Mouse (Mus musculus): ENCODE measurements at regions not wholly inside any gene's neighbourhood (a gene's known extent, or its start where the extent isn't known, plus 50 kb on each side); places are given as distances from the start of the nearest gene placed in this dataset.

GRCm38 (mm10) chr1:166735545-166735944 lies 53.9 kb upstream of the Fmo9 start:
- DNase-seq, result no peak

- peak; percentile 10 for DNase-seq
Observed at GRCm38 (mm10) chr1:166738029-166738428, 56.4 kb upstream of the Fmo9 start.

GRCm38 (mm10) chr1:166750236-166750635 lies 68.6 kb upstream of the Fmo9 start:
- no peak for DNase-seq

GRCm38 (mm10) chr1:166750777-166751176 lies 69.1 kb upstream of the Fmo9 start:
- DNase-seq, result no peak

GRCm38 (mm10) chr1:166751436-166751835 lies 69.8 kb upstream of the Fmo9 start:
- no peak for DNase-seq

DNA sequence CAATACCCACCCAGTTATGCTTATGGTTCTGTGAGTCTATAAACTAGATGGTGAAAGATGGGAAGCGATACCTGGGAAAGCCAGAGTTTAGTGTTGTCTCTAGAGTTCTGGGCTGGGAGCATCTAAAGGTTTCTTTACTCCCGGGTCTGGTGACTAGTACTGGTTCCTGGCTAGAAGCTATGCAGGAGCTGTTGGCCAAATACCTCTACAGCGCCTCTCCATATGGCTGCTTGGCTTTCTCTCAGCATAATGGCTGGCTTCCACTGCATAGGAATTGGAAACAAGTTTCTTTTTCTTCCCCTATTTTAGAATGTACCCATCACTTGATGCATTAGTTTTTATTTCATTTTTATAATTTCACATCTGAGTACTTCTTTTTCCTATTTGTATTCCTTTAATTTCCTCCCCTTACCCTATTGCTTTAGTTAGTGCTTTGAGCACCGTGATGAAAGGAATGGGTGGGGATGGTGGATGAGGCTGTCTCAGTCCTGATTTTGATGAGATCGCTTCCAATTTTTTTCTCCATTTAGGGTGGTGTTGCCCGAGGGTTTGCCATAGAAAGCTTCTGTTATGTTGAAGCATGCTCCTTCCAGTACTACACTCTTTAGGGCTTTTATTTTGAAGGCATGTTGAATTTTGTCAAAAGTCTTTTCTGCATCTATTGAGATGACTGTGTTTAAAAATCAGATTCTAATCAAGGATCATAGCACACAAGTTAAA lies 71.5 kb upstream of the Fmo9 start:
- no peak for DNase-seq

- no peak for DNase-seq
Observed at GRCm38 (mm10) chr1:166758987-166759386, 77.3 kb upstream of the Fmo9 start.

GRCm38 (mm10) chr1:166773114-166773513 lies 91.5 kb upstream of the Fmo9 start:
- DNase-seq, result no peak

GRCm38 (mm10) chr1:166782106-166782505 lies 100.5 kb upstream of the Fmo9 start:
- peak; percentile 23 for DNase-seq

DNA sequence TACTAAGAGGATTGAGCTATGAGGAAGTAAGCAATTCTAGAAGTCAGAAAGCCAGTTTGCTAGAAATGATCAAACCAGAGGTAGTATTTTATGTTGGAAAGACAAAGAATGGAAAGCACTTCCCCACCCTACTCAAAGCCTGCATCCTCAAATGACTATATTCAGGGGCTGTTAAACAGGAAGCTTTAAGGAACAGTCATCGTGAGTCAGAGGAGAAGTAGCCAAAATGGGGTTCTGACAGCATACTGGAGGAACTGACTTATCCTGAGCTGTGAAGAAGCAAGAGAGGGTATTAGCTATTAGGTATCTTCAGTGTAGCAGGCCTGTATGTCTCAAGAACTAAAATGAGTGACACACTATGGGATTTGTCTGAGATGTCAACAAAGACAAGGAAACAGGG lies 106.3 kb upstream of the Fmo9 start:
- DNase-seq, result no peak

- DNase-seq, result no peak
Observed at GRCm38 (mm10) chr1:166788824-166789399, 107.3 kb upstream of the Fmo9 start.

DNA sequence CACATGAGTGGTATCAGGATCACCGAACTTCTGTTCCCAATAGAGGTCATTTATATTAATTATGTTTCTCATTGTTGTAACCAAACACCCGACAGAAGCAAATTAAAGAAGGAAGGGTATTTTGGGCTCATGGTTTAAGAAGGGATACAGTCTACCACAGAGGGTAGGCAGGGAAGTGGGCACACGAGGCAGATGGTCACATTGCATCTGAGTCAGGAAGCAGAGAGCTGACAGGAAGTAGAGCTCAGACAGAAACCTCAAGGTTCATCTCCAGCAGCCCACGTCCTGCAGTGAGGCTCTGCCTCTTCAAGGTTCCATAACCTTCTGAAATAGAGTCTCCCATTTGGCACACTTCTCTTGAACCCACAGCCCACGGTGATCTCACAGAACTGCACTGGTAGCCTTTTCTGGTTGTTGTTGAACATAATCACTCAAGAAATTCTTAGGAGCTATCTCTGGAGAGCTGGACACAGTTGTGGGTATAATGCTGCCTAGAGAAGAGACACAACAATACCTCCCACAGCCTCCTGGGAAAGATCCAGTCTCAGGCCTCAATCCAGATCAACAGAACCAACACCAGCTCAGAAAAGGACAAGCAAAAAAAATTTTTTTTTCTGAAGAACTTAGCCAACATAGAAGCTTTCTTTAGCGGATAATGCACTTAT lies 111.5 kb upstream of the Fmo9 start:
- DNase-seq, result no peak

DNA sequence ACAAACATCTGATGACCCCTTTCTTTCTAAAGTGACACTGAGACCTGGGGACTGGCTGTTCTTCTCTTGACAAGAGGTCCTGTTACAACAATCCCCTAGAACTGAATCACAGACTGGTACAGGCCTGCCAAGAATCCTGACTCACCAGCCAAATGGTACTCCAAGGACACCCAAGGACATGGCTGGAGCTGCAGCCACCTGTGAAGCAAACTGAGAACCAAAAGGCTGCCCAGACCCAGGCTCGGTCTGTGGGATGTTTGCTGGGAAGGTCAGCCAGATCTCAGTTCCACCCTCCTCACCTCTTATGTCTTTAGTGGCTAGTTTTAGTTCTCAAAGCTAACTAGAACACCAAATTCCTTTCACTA lies 112.1 kb upstream of the Fmo9 start:
- DNase-seq, result no peak

DNA sequence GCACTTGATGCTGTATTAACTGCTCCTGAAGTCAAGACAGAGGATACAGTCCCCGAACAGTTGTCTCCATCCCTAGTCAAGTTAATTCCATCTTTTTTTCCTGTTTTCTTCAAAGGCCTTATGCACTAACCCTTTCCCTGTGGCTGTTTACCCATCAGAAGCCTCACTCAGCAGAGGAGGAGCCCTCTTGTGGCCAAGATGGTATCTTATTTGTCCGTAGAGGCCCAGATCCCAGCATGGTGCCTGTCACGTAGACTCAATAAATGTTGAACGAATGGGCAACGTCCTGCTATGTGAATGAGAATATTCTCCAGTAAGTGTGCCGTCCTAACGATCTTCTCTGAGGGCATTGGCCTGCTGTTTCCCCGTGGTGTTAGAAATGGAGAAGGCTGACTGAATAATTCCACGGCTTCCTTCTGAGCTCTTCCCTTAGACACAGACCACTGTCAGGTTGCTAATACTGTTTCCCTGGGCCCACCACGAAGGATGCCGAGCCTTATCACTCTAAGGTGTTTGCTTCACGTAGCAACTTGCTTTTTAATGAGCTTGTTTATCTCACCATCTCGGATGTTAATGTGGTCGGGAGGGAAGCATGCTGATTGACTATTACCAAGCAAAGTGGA lies 113.1 kb upstream of the Fmo9 start:
- DNase-seq, result no peak

DNA sequence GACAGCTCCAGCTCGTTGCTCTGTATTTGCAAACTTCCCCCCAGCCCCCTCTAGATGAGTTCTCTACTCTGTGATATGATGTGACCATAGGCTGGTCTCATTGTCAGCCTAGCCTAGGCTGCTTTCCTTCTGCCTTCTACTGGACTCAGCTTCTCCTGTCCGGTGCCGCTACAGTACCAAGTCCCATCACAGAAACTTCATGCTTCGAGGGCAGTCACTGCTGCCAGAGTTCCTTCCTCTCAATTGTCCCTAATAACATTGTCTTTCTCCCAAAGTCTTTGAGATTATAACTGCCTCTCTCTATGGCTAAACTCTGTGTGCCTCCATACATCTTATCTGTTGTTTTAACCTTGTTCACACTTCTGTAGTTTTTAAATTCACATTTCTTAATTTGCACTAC lies 114.0 kb upstream of the Fmo9 start:
- DNase-seq, result no peak

DNA sequence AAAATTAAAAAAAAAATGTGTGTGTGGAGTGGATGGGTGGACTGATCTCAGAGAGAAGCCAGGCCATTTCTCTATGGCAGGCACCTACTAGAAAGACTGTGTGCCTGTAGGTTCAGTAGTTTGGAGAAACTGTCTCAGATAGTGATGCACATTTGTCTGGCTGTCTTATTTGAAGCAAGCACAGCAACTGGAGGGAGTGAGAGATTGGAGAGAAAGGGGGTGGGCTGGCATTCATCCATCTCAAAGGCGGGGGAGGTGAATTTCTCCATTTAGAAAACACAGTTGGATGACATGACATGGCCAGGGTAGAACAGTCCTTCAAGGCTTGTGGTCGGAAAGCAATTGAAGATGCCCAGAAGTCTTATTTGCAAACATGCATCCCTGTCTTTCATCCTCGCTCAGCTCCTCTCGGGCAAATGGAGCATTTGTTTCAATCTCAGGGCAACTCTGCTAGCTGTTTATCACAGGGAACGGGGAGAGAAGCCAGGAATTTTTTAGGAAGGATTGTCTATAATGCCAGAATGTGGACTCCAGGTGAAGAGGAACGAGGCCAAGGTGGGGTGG lies 114.8 kb upstream of the Fmo9 start:
- DNase-seq, result no peak

- DNase-seq, result no peak
Observed at GRCm38 (mm10) chr1:166796931-166797330, 115.3 kb upstream of the Fmo9 start.

GRCm38 (mm10) chr1:166800953-166801603 lies 119.4 kb upstream of the Fmo9 start:
- DNase-seq, result no peak

DNA sequence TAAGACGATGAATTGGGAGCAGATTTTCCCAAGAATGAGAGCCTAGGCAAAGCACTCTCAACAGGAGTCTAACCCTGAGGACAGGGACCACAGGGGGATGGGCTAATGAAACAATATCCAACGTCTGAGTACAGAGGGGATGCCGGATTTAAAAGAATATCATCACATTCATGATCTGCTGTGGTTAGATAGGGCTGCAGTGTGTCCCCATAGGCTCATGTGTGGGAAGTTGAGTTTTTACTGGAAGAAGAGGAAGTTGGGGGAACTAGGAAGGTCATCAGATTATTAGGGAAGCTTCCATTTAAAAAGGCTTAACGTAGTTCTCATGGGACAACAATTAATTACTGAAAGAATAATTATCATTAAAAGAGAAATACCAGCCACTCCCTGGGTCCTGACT lies 120.3 kb upstream of the Fmo9 start:
- no peak for DNase-seq

DNA sequence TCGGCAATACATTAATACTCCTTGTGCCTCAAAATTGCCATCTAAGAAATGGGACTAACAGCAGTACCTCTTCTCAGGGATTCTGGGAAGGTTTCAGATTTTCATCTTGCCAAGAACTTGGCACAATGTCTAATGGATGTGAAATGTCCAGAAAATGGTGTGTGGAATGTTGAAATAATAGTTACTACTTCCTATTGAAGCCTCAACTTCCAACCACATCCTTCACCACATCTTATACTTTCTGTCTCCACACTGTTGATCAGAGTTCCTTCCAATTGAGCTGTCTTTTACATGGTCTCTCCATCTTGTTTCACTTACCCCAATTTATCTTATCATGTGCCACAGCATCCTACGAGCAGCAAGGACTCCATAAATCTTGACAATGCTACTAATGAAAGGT lies 122.3 kb upstream of the Fmo9 start:
- no peak for DNase-seq

- no peak for DNase-seq
Observed at GRCm38 (mm10) chr1:166804333-166804732, 122.7 kb upstream of the Fmo9 start.

GRCm38 (mm10) chr1:166807163-166807945 lies 125.7 kb upstream of the Fmo9 start:
- no peak for DNase-seq

Measured in kidney, postnatal 14 days (tissue).